Mouse (Mus musculus) MEL (cell line): ENCODE measurements around the gene 9230102O04Rik. TPM values are rescaled to one million over a fixed set of nuclear protein-coding genes. Genes with fewer than 3 reads are reported as not detected.

ENCODE experiments used
- DNase-seq: peaks from one replicate; pipeline ENCODE4 v3.0.0; 2011; ENCODE audit warnings: low read depth, low spot score
- H3K27ac ChIP-seq: 2 replicates; pipeline ENCODE4 v1.5.1; 2012; ENCODE audit warnings: low read depth, mild to moderate bottlenecking, control low read depth, low read length, moderate library complexity; ENCODE audit not compliant: control insufficient read depth
- H3K27me3 ChIP-seq, 2 experiments: fragments of 150-350 bp in 1 of 2; sonication (generic) in 1 of 2; 2 replicates each; pipeline ENCODE4 v1.6.1; 2012; ENCODE audit warnings: low read length in 2 of 2, mild to moderate bottlenecking in 2 of 2, improper control_type of control experiment in 1 of 2, moderate library complexity in 1 of 2; ENCODE audit not compliant: insufficient read depth in 2 of 2, control insufficient read depth in 1 of 2
- H3K36me3 ChIP-seq, 2 experiments: 2 replicates each; pipeline ENCODE4 v1.6.1; 2012 to 2014; ENCODE audit warnings: low read length in 2 of 2, improper control_type of control experiment in 1 of 2, inconsistent platforms in 1 of 2, mild to moderate bottlenecking in 1 of 2; ENCODE audit not compliant: insufficient read depth in 2 of 2, control insufficient read depth in 1 of 2
- H3K4me1 ChIP-seq, 2 experiments: fragments of 150-350 bp in 1 of 2; sonication (generic) in 1 of 2; 2 replicates each; pipeline ENCODE4 v1.6.1; 2012; ENCODE audit warnings: low read length in 2 of 2, improper control_type of control experiment in 1 of 2, mild to moderate bottlenecking in 1 of 2; ENCODE audit not compliant: insufficient read depth in 2 of 2, control insufficient read depth in 1 of 2
- H3K4me3 ChIP-seq, 2 experiments: fragments of 150-350 bp in 1 of 2; sonication (generic) in 1 of 2; 2 replicates each; pipeline ENCODE4 v1.5.1; 2012; ENCODE audit warnings: low read depth in 2 of 2, low read length in 2 of 2, mild to moderate bottlenecking in 2 of 2, moderate library complexity in 2 of 2, control low read depth in 1 of 2, improper control_type of control experiment in 1 of 2; ENCODE audit not compliant: control insufficient read depth in 1 of 2, insufficient read depth in 1 of 2
- H3K79me2 ChIP-seq: 2 replicates; pipeline ENCODE4 v1.6.1; 2012; ENCODE audit warnings: mild to moderate bottlenecking, low read length, moderate library complexity; ENCODE audit not compliant: control insufficient read depth, poor library complexity, insufficient read depth
- H3K9ac ChIP-seq: 2 replicates; pipeline ENCODE4 v1.6.1; 2012; ENCODE audit warnings: low read depth, mild to moderate bottlenecking, control low read depth, low read length, moderate library complexity; ENCODE audit not compliant: control insufficient read depth, poor library complexity, severe bottlenecking
- H3K9me3 ChIP-seq: fragments of 150-350 bp; sonication (generic); replicated peaks from 2 replicates; pipeline ENCODE4 v1.6.1; 2012; ENCODE audit warnings: mild to moderate bottlenecking, low read length, improper control_type of control experiment, moderate library complexity; ENCODE audit not compliant: insufficient read depth
- CHD1 ChIP-seq: IDR thresholded peaks from 2 replicates; pipeline ENCODE4 v1.6.1; 2012; ENCODE audit warnings: low read depth, mild to moderate bottlenecking, inconsistent platforms, low read length, improper control_type of control experiment
- CHD2 ChIP-seq: IDR thresholded peaks from 2 replicates; pipeline ENCODE4 v1.6.1; 2011; ENCODE audit warnings: low read length, improper control_type of control experiment
- CTCF ChIP-seq, 3 experiments: IDR thresholded peaks in 2 of 3; conservative IDR thresholded peaks in 1 of 3; 2 replicates each; pipeline ENCODE4 v1.5.1; 2011 to 2012; ENCODE audit warnings: low read length in 3 of 3, low read depth in 2 of 3, mild to moderate bottlenecking in 2 of 3, improper control_type of control experiment in 1 of 3, inconsistent platforms in 1 of 3, mixed read lengths in 1 of 3, moderate library complexity in 1 of 3; ENCODE audit not compliant: control insufficient read depth in 1 of 3, insufficient read depth in 1 of 3, poor library complexity in 1 of 3, severe bottlenecking in 1 of 3
- E2F4 ChIP-seq: IDR thresholded peaks from 2 replicates; pipeline ENCODE4 v1.6.1; 2011; ENCODE audit warnings: low read depth, low read length, improper control_type of control experiment, borderline replicate concordance
- ELF1 ChIP-seq: IDR thresholded peaks from 2 replicates; pipeline ENCODE4 v1.6.1; 2014; ENCODE audit warnings: low read depth, mild to moderate bottlenecking, inconsistent platforms, low read length, improper control_type of control experiment, moderate library complexity
- EP300 ChIP-seq, 2 experiments: IDR thresholded peaks; 2 replicates each; pipeline ENCODE4 v1.6.1; 2011; ENCODE audit warnings: improper control_type of control experiment in 2 of 2, low read length in 2 of 2, low read depth in 1 of 2, mild to moderate bottlenecking in 1 of 2
- ETS1 ChIP-seq: IDR thresholded peaks from 2 replicates; pipeline ENCODE4 v1.6.1; 2012; ENCODE audit warnings: low read depth, mild to moderate bottlenecking, inconsistent platforms, low read length, improper control_type of control experiment, moderate library complexity
- KAT2A ChIP-seq: conservative IDR thresholded peaks from 2 replicates; pipeline ENCODE4 v1.6.1; 2012; ENCODE audit warnings: low read depth, low read length, improper control_type of control experiment, inconsistent platforms
- MAFK ChIP-seq: IDR thresholded peaks from 2 replicates; pipeline ENCODE4 v1.6.1; 2011; ENCODE audit warnings: low read depth, mild to moderate bottlenecking, low read length, improper control_type of control experiment, borderline replicate concordance
- MYB ChIP-seq: IDR thresholded peaks from 2 replicates; pipeline ENCODE4 v1.6.1; 2011; ENCODE audit warnings: mild to moderate bottlenecking, low read depth, low read length, improper control_type of control experiment
- NELFE ChIP-seq: IDR thresholded peaks from 2 replicates; pipeline ENCODE4 v1.6.1; 2011; ENCODE audit warnings: low read depth, low read length, improper control_type of control experiment
- NRF1 ChIP-seq: IDR thresholded peaks from 2 replicates; pipeline ENCODE4 v1.6.1; 2014; ENCODE audit warnings: low read depth, mild to moderate bottlenecking, inconsistent platforms, low read length, improper control_type of control experiment, moderate library complexity; ENCODE audit not compliant: poor library complexity, insufficient read depth, severe bottlenecking
- POLR2A ChIP-seq, 2 experiments: IDR thresholded peaks; 2 replicates each; pipeline ENCODE4 v1.6.1; 2011 to 2012; ENCODE audit warnings: low read length in 2 of 2, mild to moderate bottlenecking in 2 of 2, control low read depth in 1 of 2, improper control_type of control experiment in 1 of 2, low read depth in 1 of 2, moderate library complexity in 1 of 2; ENCODE audit not compliant: control insufficient read depth in 1 of 2, insufficient read depth in 1 of 2, poor library complexity in 1 of 2
- POLR2AphosphoS2 ChIP-seq: IDR thresholded peaks from 2 replicates; pipeline ENCODE4 v1.6.1; 2011; ENCODE audit warnings: low read length, improper control_type of control experiment
- POLR2AphosphoS5 ChIP-seq: IDR thresholded peaks from 2 replicates; pipeline ENCODE4 v1.6.1; 2012; ENCODE audit warnings: low read depth, borderline replicate concordance, mild to moderate bottlenecking, inconsistent platforms, low read length, moderate library complexity, mixed read lengths
- SIN3A ChIP-seq: IDR thresholded peaks from 2 replicates; pipeline ENCODE4 v1.6.1; 2012; ENCODE audit warnings: low read length, improper control_type of control experiment, inconsistent platforms
- TAL1 ChIP-seq: IDR thresholded peaks from 2 replicates; pipeline ENCODE4 v1.6.1; 2012; ENCODE audit warnings: mild to moderate bottlenecking, inconsistent platforms, low read length, moderate library complexity, mixed read lengths
- TBP ChIP-seq: IDR thresholded peaks from 2 replicates; pipeline ENCODE4 v1.8.0; 2011; ENCODE audit warnings: low read depth, low read length, improper control_type of control experiment
- TCF12 ChIP-seq: IDR thresholded peaks from 2 replicates; pipeline ENCODE4 v1.6.1; 2014; ENCODE audit warnings: low read depth, mild to moderate bottlenecking, inconsistent platforms, low read length, improper control_type of control experiment, moderate library complexity
- USF1 ChIP-seq: IDR thresholded peaks from 2 replicates; pipeline ENCODE4 v1.6.1; 2014; ENCODE audit warnings: low read depth, mild to moderate bottlenecking, inconsistent platforms, low read length, improper control_type of control experiment, moderate library complexity
- USF2 ChIP-seq, 2 experiments: IDR thresholded peaks; 2 replicates each; pipeline ENCODE4 v1.6.1; 2011 to 2012; ENCODE audit warnings: improper control_type of control experiment in 2 of 2, low read length in 2 of 2, borderline replicate concordance in 1 of 2, inconsistent platforms in 1 of 2, low read depth in 1 of 2, mild to moderate bottlenecking in 1 of 2; ENCODE audit not compliant: insufficient read depth in 1 of 2
- ZNF384 ChIP-seq: IDR thresholded peaks from 2 replicates; pipeline ENCODE4 v1.6.1; 2012; ENCODE audit warnings: low read depth, mild to moderate bottlenecking, inconsistent platforms, low read length, improper control_type of control experiment
- polyA plus RNA-seq, 2 experiments: library from polyadenylated mRNA; stranded (reverse) in 1 of 2; unstranded in 1 of 2; fragments of >175 nt in 1 of 2; fragments of >200 nt in 1 of 2; gene quantifications; 2 replicates each; pipeline versions ENCODE4 v1.2.1 to v1.2.4; 2012; ENCODE audit warnings: low replicate concordance in 2 of 2, low read depth in 1 of 2; ENCODE audit not compliant: insufficient read length in 2 of 2, insufficient read depth in 1 of 2, missing spikeins in 1 of 2
- total RNA-seq: library from RNA; depleted of rRNA; stranded (reverse); fragments of 300-350 nt; gene quantifications from 2 replicates; pipeline ENCODE4 v1.2.3, GENCODE M21; 2012

The 9230102O04Rik gene
- total and polyA plus RNA-seq, 3 experiments: 0.50 to 2.4 TPM; not detected in 1

- TF ChIP-seq POLR2AphosphoS2 (no peak), MAFK (no peak), KAT2A (no peak), E2F4 (no peak), MYB (no peak), TBP (no peak), POLR2AphosphoS5 (no peak), CTCF (IDR thresholded peaks at IDR 0.05 in 2 of 3, conservative IDR thresholded peaks at IDR 0.05 in 1 of 3; ENCODE audit: control insufficient read depth in 1 of 3, insufficient read depth in 1 of 3, low read depth in 2 of 3, low read length in 3 of 3, poor library complexity in 1 of 3, severe bottlenecking in 1 of 3) (no peak), TCF12 (no peak), TAL1 (no peak), CHD2 (no peak), ELF1 (no peak), ETS1 (no peak), ZNF384 (no peak), USF1 (no peak), CHD1 (no peak), NELFE (no peak)
- Histone ChIP-seq H3K4me3 (no peak overlapping the region), H3K27ac (no peak overlapping the region), H3K27me3 (no peaks in the 10 kb centered on the region), H3K36me3 (no peaks in the 10 kb centered on the region), H3K9me3 (no peaks in the 10 kb centered on the region), H3K9ac (no peak overlapping the region), H3K4me1 (no peaks in the 10 kb centered on the region), H3K79me2 (no peaks in the 10 kb centered on the region)
- no peak for DNase-seq
Observed at GRCm38 (mm10) chr2:9872682-9873081, 16.7 kb downstream of the 9230102O04Rik start.

DNA sequence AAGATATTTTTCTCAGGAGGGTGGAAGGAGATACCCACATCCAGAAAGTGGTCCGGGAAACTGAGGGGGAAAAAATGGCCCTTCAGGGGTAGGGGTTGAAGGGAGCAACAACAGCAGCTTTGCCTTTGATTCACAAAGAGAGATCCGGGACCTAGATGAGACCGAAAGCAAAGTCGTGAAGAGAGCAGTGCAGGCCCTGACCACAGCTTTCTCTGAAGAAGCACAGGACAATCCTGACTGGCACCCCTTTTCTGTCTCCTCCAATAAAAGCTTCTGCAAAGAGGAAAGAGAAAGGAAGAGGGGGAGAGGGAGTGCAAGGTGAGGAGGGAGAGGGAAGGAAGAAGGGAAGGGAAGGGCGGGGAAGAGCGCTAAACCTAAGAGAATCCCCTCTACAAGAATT, 17.5 kb downstream of the 9230102O04Rik start:
- Histone ChIP-seq H3K79me2 (no peaks in the 10 kb centered on the region), H3K27ac (no peak overlapping the region), H3K9ac (no peak overlapping the region), H3K4me1 (no peaks in the 10 kb centered on the region), H3K9me3 (no peaks in the 10 kb centered on the region), H3K27me3 (no peaks in the 10 kb centered on the region), H3K4me3 (no peak overlapping the region), H3K36me3 (no peaks in the 10 kb centered on the region)
- no peak for DNase-seq
- TF ChIP-seq USF2 (IDR thresholded peaks at IDR 0.05; ENCODE audit: borderline replicate concordance in 1 of 2, insufficient read depth in 1 of 2, low read depth in 1 of 2, low read length in 2 of 2) (no peak), MAFK (no peak), NRF1 (no peak), MYB (no peak), POLR2AphosphoS5 (no peak), SIN3A (no peak), E2F4 (no peak), POLR2A (IDR thresholded peaks at IDR 0.05; ENCODE audit: control insufficient read depth in 1 of 2, insufficient read depth in 1 of 2, low read depth in 1 of 2, low read length in 2 of 2, poor library complexity in 1 of 2) (no peak), EP300 (IDR thresholded peaks at IDR 0.05; ENCODE audit: low read depth in 1 of 2, low read length in 2 of 2) (no peak), ELF1 (no peak)
